Mouse (Mus musculus) gonadal fat pad, adult 2 months (tissue): Measurements from ENCODE around the gene Lmo1. TPM values are rescaled to one million over a fixed set of nuclear protein-coding genes. Genes with fewer than 3 reads are reported as not detected.
"Not testable (repeated sequence)": the region's sequence is repeated elsewhere in the genome, so short reads cannot be mapped to it uniquely, and the experiment has no call there.

Experiments
- DNase-seq: peaks from one replicate; pipeline ENCODE4 v3.0.0-alpha.2; 2012; ENCODE audit warnings: low read depth
- polyA plus RNA-seq: library from polyadenylated mRNA; depleted of rRNA; stranded (reverse); fragments of >200 nt; gene quantifications from 2 replicates; pipeline ENCODE4 v1.2.3, GENCODE M21; 2012; rRNA removed

Gene Lmo1
- polyA plus RNA-seq, 1 experiment: 49.7 TPM

DNA sequence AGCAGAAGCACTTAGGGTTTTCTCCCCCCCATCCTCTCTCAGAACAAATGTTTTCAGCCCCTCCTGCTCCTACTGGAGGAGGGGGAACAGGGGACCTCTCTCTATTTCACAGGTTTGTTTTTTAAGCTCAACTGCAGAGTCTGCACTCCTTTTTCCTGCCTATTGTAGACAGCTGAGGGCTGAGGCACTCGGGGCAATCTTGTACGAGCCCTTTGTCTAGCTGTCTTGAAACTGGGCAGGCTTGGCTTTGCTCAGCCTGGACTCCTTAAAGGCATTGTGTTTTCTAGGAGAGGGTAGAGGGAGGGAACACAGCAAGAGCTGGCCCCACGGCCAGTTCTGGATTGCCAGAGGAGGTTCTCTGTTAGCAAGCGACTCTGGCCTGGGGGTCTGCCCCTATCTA is 59.5 kb downstream of the Lmo1 start:
- not testable (repeated sequence) for DNase-seq

DNA sequence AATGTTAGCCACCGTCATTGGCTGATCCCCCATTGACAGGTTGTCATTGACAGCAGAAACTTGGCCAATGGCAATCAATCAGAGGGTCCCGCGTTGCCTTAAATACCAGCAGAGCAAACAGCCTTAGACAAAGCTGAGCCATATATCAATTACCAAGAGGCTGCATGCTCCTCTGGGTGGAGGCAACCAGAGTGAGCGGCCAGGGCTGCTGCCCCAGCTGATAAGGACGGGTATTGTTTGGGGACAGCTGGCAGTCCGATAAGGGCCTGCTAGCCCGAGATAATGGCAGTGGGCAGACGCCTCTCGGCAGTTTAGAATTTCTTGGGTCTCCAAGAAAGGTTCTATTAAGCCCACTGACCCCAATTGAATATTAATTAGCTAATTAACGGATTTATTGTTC is 60.1 kb downstream of the Lmo1 start:
- DNase-seq: no peak

DNA sequence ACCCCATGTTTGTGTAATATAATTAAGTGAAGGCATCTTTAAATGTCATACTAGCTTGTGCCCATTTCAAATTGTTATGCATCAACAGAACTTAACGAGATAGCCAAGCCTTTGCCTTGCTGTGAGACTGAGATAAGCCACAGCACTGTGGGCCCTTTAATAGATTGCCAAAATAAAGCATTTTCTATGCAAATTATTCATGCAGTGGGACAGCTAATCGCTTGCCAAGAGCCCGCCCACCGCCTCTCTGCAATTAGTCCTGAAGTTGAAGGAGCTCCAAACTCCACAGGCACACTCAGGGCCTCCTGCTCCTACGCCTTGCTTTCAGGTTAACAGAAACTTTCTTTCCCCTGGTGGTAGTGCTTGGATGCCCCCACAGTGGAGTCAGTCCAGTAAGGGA is 64.0 kb downstream of the Lmo1 start:
- no peak for DNase-seq

DNA sequence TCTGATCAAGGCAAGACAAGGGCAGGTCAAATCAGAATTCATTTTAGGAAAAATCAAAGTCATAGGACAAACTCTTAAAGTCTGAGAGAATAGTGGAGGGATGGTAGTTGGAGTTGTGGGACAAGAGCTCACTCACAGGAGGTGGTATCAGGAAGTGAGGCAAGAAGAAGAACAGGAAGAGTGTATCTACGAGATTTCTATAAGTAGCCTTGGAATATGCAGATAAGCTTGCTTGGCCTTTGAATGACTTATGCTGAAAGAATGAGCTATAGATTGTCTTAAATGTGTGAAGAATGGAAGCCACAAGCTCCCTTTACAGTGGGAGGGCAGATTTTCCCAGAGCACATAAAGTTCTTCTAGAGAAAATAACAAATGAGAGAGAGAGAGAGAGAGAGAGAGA is 70.1 kb downstream of the Lmo1 start:
- no peak for DNase-seq

DNA sequence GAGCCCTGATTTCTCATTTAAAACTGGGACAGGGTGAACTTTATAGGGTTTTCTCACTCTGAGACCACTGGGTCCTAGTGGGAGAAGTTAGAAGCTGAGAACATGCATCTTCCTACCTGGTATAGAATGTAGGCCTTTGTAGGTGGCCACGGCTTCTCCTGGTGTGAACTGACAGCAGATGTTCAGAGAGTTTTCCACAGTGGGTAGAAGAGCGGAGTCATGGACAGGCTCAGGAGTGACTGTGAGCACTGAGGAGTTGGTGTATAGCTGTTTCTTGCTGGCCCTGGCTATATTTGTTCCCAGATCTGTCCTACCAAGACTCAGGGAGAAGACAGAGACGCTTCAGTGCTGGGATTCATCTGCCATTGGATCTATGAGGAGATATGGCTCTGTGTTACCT is 73.8 kb downstream of the Lmo1 start:
- DNase-seq: no peak

DNA sequence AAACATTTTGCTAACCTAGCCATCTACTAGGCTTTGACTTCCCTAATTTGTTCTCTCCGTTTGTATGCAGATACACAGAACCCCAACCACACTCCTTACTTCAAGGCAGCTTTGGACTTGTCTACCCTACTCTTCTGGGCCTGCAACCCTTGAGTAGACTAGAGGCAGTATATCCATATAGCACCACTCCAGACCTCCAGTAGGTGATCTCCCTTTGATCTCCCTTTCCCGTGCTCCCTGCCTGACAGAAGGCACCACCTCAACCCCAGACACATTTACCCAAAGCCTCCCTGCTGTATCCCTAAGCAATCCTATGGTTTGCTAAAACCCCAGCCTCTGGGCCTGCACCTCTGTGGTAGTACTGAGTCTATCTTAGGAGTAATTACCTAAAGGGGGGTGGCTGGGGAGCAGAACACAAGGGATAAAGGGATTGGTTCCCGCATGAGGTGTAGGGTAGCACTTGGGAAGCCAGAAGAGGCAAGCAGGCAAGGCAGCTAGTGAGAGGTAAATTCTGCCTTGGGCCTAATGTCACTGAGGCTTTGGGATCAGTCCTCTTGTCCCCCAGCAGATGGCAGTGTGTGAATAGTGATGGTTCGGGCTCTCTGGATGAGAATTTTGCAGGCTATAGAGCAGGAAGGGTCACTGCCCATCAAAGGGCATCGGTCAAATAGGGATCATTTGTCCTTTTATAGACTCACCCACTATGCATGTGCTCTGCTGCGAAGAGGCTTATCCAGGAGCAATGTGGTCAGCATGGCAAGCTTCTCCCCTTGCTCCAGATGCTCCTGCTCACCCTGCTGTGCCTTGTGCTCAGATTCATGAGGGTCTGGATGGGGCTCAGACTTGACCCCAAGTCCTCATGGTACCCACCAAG is 76.6 kb downstream of the Lmo1 start:
- DNase-seq: no peak

DNA sequence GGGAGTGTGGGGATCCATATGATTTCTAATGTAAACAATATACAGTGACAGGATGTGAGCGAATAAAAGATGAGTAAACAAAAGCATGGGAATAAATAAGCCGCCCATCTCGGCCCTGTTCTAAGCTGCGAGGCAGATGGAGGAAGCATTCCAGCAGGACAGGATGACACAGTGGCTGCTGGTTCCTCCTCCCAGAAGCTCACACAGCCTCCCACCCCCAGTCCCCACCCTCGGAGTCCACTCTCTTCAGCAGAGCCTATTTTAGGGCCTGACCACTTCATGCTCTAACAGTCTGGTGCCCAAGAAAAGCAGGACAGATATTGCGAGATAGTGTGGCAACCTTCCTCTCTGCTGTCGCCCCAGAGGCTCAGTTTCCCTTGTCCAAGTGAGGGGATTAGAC is 77.8 kb downstream of the Lmo1 start:
- DNase-seq: no peak

DNA sequence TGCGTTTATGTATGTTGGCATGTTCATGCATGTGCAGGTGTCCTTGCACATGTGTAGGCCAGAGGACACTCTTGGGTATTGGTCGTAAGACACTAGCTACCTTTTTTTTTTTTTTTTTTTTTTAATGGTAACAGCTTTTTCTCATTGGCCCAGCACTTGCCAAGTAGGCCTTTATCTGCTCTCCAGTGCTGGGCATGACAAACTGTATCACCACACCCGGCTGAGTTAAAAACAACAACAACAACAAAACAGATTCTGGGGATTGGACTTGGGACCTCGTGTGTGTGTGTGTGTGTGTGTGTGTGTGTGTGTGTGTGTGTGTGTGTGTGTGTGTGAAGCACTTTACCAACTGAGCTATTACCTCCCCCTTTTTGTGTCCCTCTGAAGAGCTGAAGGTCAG is 78.4 kb downstream of the Lmo1 start:
- DNase-seq: no peak

DNA sequence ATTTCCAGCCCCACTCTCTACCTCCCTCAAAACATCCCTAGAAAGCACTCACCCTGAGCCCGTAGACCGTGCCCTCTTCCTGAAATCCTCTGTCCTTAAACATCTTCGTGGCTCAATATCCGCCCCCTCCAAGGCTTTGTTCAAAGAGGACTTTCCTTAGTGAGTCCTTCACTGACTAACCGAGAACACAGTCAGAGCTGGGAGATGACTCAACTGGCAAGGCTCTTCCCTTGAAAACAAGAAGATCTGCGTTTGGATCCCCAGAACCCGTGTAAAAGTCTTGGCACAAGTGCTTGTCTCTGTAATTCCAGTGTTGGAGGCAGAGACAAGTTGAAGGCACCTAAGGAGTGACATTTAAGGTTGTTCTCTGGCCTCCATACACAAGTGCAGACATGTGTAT is 80.7 kb downstream of the Lmo1 start:
- no peak for DNase-seq

DNA sequence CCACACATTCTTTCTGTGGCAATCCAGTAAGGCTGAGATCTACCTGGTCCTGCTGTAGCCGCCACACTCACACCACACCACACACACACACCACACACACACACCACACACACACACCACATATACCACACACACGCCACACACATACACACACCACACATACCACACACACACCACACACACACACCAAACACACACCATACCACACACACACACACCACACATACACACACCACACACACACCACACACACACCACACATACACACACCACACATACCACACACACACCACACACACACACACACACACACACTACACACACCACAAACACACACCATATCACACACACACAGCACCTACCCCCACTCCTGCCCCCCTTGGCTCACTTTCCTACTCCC is 83.7 kb downstream of the Lmo1 start:
- not testable (repeated sequence) for DNase-seq

Other genes starting within 250 kb of the Lmo1 start
- 0.31 and 0.34 TPM in 2 replicates for gene Nlrp10, start 245.0 kb downstream of the Lmo1 start, polyA plus RNA-seq
- 96.4 and 177 TPM in 2 replicates for gene Eif3f, start 240.8 kb downstream of the Lmo1 start, polyA plus RNA-seq
- 0.20 and 0.49 TPM in 2 replicates for gene Tub, start 224.9 kb downstream of the Lmo1 start, polyA plus RNA-seq
- 1.3 and 2.1 TPM in 2 replicates for gene Ric3, start 91.9 kb downstream of the Lmo1 start, polyA plus RNA-seq